Mouse (Mus musculus): ENCODE measurements around the gene Snx30. TPM values are rescaled to one million over a fixed set of nuclear protein-coding genes. Genes with fewer than 3 reads are reported as not detected.

Snx30 gene
- polyA plus RNA-seq, 2 experiments, result 1.6 to 2.2 TPM

GRCm38 (mm10) chr4:59862335-59862734, 56.7 kb downstream of the Snx30 start:
- H3K27ac ChIP-seq, result no peak overlapping the region
- no peaks in the 10 kb centered on the region for H3K27me3 ChIP-seq (ENCODE audit: control insufficient read depth, insufficient read depth, low read length)
- TF ChIP-seq EP300 (IDR thresholded peaks at IDR 0.05; ENCODE audit: low read depth) (no peak), CTCF (IDR thresholded peaks at IDR 0.05; ENCODE audit: low read depth) (no peak)
- no peak overlapping the region for H3K4me3 ChIP-seq (ENCODE audit: insufficient read depth in 1 of 2, low read depth in 2 of 2, low read length in 2 of 2)
- DNase-seq (ENCODE audit: low read depth in 3 of 3, low spot score in 3 of 3) (no peak), ATAC-seq (ENCODE audit: insufficient read depth) (no peak)
- no peaks in the 10 kb centered on the region; the same call in 1 of the 2 replicates for H3K36me3 ChIP-seq (replicated peaks; ENCODE audit: control insufficient read depth, insufficient read depth, low read depth)
- H3K4me1 ChIP-seq (replicated peaks; ENCODE audit: control insufficient read depth in 2 of 2, insufficient read depth in 2 of 2, low read length in 1 of 2), result peaks cover 0 to 8% of the 10 kb centered on the region in 2 experiments; a peak in 2 of 4 replicates
- no peaks in the 10 kb centered on the region for H3K9me3 ChIP-seq (ENCODE audit: control insufficient read depth, low read length)
- H3K4me2 ChIP-seq (ENCODE audit: low read depth), result no peak overlapping the region
- 73% methylated on average over 1 of the region's 1 CpGs for WGBS (ENCODE audit: insufficient replicate concordance)
- no peak overlapping the region for H3K9ac ChIP-seq (replicated peaks)

- DNase-seq (ENCODE audit: low read depth in 3 of 3, low spot score in 3 of 3), result peak; percentile 31 to 43 (median 40)
- H3K4me3 ChIP-seq (ENCODE audit: insufficient read depth in 1 of 2, low read depth in 2 of 2, low read length in 2 of 2), result no peak overlapping the region
- no peak overlapping the region for H3K27ac ChIP-seq
- H3K4me2 ChIP-seq (ENCODE audit: low read depth), result peak overlapping the region; percentile 21
- no peaks in the 10 kb centered on the region for H3K9me3 ChIP-seq (ENCODE audit: control insufficient read depth, low read length)
- ATAC-seq (ENCODE audit: insufficient read depth), result peak; percentile 77
- TF ChIP-seq CTCF (IDR thresholded peaks at IDR 0.05; ENCODE audit: low read depth) (no peak), EP300 (IDR thresholded peaks at IDR 0.05; ENCODE audit: low read depth) (peak; percentile 55)
- no peaks in the 10 kb centered on the region for H3K27me3 ChIP-seq (ENCODE audit: control insufficient read depth, insufficient read depth, low read length)
- no peaks in the 10 kb centered on the region for H3K36me3 ChIP-seq (replicated peaks; ENCODE audit: control insufficient read depth, insufficient read depth, low read depth)
- H3K4me1 ChIP-seq (replicated peaks; ENCODE audit: control insufficient read depth in 2 of 2, insufficient read depth in 2 of 2, low read length in 1 of 2), result peaks cover 0 to 8% of the 10 kb centered on the region in 2 experiments; a peak in 2 of 4 replicates
- H3K9ac ChIP-seq (replicated peaks), result peak overlapping the region; percentile 21; the same call in 1 of the 2 replicates
- WGBS (ENCODE audit: insufficient replicate concordance), result 6% methylated on average over 6 of the region's 6 CpGs
Observed at GRCm38 (mm10) chr4:59863869-59864268, 58.2 kb downstream of the Snx30 start.

GRCm38 (mm10) chr4:59868086-59868485, 62.4 kb downstream of the Snx30 start:
- 78% methylated on average over 11 of the region's 11 CpGs for WGBS (ENCODE audit: insufficient replicate concordance)
- Histone ChIP-seq H3K4me2 (ENCODE audit: low read depth) (no peak overlapping the region), H3K4me3 (ENCODE audit: insufficient read depth in 1 of 2, low read depth in 2 of 2, low read length in 2 of 2) (no peak overlapping the region), H3K27ac (no peak overlapping the region), H3K27me3 (ENCODE audit: control insufficient read depth, insufficient read depth, low read length) (no peaks in the 10 kb centered on the region), H3K9ac (replicated peaks) (no peak overlapping the region), H3K9me3 (ENCODE audit: control insufficient read depth, low read length) (no peaks in the 10 kb centered on the region), H3K4me1 (replicated peaks; ENCODE audit: control insufficient read depth in 2 of 2, insufficient read depth in 2 of 2, low read length in 1 of 2) (peaks cover 0 to 8% of the 10 kb centered on the region in 2 experiments; a peak in 2 of 4 replicates), H3K36me3 (replicated peaks; ENCODE audit: control insufficient read depth, insufficient read depth, low read depth) (no peaks in the 10 kb centered on the region)
- DNase-seq (ENCODE audit: low read depth in 3 of 3, low spot score in 3 of 3), result no peak
- TF ChIP-seq CTCF (IDR thresholded peaks at IDR 0.05; ENCODE audit: low read depth) (no peak), EP300 (IDR thresholded peaks at IDR 0.05; ENCODE audit: low read depth) (no peak)
- no peak for ATAC-seq (ENCODE audit: insufficient read depth)

- Histone ChIP-seq H3K36me3 (replicated peaks; ENCODE audit: control insufficient read depth, insufficient read depth, low read depth) (no peaks in the 10 kb centered on the region), H3K27me3 (ENCODE audit: control insufficient read depth, insufficient read depth, low read length) (no peaks in the 10 kb centered on the region), H3K4me3 (ENCODE audit: insufficient read depth in 1 of 2, low read depth in 2 of 2, low read length in 2 of 2) (no peak overlapping the region), H3K4me1 (replicated peaks; ENCODE audit: control insufficient read depth in 2 of 2, insufficient read depth in 2 of 2, low read length in 1 of 2) (peaks cover 0 to 6% of the 10 kb centered on the region in 2 experiments; a peak in 2 of 4 replicates), H3K9me3 (ENCODE audit: control insufficient read depth, low read length) (no peaks in the 10 kb centered on the region), H3K27ac (no peak overlapping the region), H3K4me2 (ENCODE audit: low read depth) (no peak overlapping the region), H3K9ac (replicated peaks) (no peak overlapping the region)
- DNase-seq (ENCODE audit: low read depth in 3 of 3, low spot score in 3 of 3) (no peak), ATAC-seq (ENCODE audit: insufficient read depth) (no peak)
- WGBS (ENCODE audit: insufficient replicate concordance), result 67% methylated on average over 6 of the region's 6 CpGs
- TF ChIP-seq EP300 (IDR thresholded peaks at IDR 0.05; ENCODE audit: low read depth) (no peak), CTCF (IDR thresholded peaks at IDR 0.05; ENCODE audit: low read depth) (no peak)
Observed at GRCm38 (mm10) chr4:59869488-59870057, 63.9 kb downstream of the Snx30 start.

DNA sequence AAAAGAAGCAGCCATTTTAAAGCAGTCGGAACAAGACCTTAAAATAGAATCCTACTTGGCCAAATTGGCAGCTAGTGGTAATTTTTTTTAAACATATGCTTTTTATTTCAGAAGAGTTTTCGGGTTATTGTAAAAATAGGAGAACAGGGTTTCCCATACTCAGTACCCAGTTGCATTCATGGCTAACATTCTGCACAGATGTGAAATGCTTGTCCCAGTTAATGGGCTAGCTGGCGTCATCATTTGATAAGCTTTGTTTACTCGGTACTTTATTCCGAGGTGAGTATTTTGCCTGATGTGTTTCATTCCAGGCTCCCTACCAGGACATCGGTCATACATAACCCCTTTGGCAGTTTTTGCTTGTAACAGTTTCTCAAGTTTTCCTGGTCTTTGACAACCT, 64.8 kb downstream of the Snx30 start:
- Histone ChIP-seq H3K36me3 (replicated peaks; ENCODE audit: control insufficient read depth, insufficient read depth, low read depth) (no peaks in the 10 kb centered on the region), H3K27ac (no peak overlapping the region), H3K4me3 (ENCODE audit: insufficient read depth in 1 of 2, low read depth in 2 of 2, low read length in 2 of 2) (no peak overlapping the region), H3K27me3 (ENCODE audit: control insufficient read depth, insufficient read depth, low read length) (no peaks in the 10 kb centered on the region), H3K4me2 (ENCODE audit: low read depth) (no peak overlapping the region), H3K9me3 (ENCODE audit: control insufficient read depth, low read length) (no peaks in the 10 kb centered on the region), H3K4me1 (replicated peaks; ENCODE audit: control insufficient read depth in 2 of 2, insufficient read depth in 2 of 2, low read length in 1 of 2) (peaks cover 0 to 3% of the 10 kb centered on the region in 2 experiments; a peak in 2 of 4 replicates), H3K9ac (replicated peaks) (no peak overlapping the region)
- 73% methylated on average over 6 of the region's 6 CpGs for WGBS (ENCODE audit: insufficient replicate concordance)
- no peak for TF ChIP-seq CTCF (IDR thresholded peaks at IDR 0.05; ENCODE audit: low read depth)
- no peak for TF ChIP-seq EP300 (IDR thresholded peaks at IDR 0.05; ENCODE audit: low read depth)
- no peak for DNase-seq (ENCODE audit: low read depth in 3 of 3, low spot score in 3 of 3)
- ATAC-seq (ENCODE audit: insufficient read depth), result no peak

Data from liver, embryonic 14.5 days (tissue).